Mouse (Mus musculus) forebrain, embryonic 15.5 days (tissue): ENCODE measurements at regions not wholly inside any gene's neighbourhood (a gene's known extent, or its start where the extent isn't known, plus 50 kb on each side); places are given as distances from the start of the nearest gene placed in this dataset.

Experiments used
- ATAC-seq: fragments of 200-750 bp; cut with Nextera tagmentation; replicated peaks from 2 replicates; pipeline ENCODE4 v1.8.0; 2017; ENCODE audit warnings: mild to moderate bottlenecking, moderate TSS enrichment, moderate library complexity
- H3K27ac ChIP-seq: fragments of 300-500 bp; sonication (generic); replicated peaks from 2 replicates; pipeline ENCODE4 v1.5.1; 2015; ENCODE audit warnings: mild to moderate bottlenecking, inconsistent platforms
- H3K27me3 ChIP-seq: fragments of 300-500 bp; sonication (generic); 2 replicates; pipeline ENCODE4 v1.6.1; 2015; ENCODE audit warnings: inconsistent platforms
- H3K36me3 ChIP-seq: fragments of 300-500 bp; sonication (generic); 2 replicates; pipeline ENCODE4 v1.6.1; 2015; ENCODE audit warnings: mild to moderate bottlenecking, inconsistent platforms
- H3K4me1 ChIP-seq: fragments of 300-500 bp; sonication (generic); 2 replicates; pipeline ENCODE4 v1.6.1; 2015; ENCODE audit warnings: inconsistent platforms
- H3K4me2 ChIP-seq: fragments of 300-500 bp; sonication (generic); replicated peaks from 2 replicates; pipeline ENCODE4 v1.6.1; 2015; ENCODE audit warnings: mild to moderate bottlenecking, inconsistent platforms
- H3K4me3 ChIP-seq: fragments of 300-500 bp; sonication (generic); 2 replicates; pipeline ENCODE4 v1.5.1; 2015; ENCODE audit warnings: mild to moderate bottlenecking, inconsistent platforms
- H3K9ac ChIP-seq: fragments of 300-500 bp; sonication (generic); replicated peaks from 2 replicates; pipeline ENCODE4 v1.6.1; 2015; ENCODE audit warnings: mild to moderate bottlenecking, inconsistent platforms
- H3K9me3 ChIP-seq: fragments of 300-500 bp; sonication (generic); 2 replicates; pipeline ENCODE4 v1.6.1; 2016; ENCODE audit warnings: inconsistent platforms
- WGBS: fragments of 180-500 bp; shearing (Covaris S2); methylation state at CpG from one replicate; pipeline ENCODE4 v1.1.7; 2015; ENCODE audit warnings: mixed read lengths; 5-methylcytosine and 5-hydroxymethylcytosine counted together

DNA sequence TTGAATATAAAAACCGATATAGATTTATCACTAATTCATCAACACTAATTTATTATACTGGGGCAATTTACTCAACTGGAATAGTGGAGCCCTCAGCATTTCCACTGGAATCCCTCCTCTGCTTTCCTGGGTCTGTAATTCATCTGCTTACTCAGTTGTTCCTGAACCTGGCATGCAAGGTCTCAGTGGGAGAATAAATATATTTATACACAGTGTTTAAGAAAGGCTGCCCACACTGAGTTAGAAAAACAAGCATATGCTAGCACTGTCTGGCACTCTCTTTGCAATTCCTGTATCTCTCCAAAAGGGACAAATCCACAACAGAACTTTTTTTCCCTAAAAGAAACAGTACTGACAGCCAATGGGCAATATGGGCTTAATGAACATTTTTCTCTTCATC lies 100.1 kb upstream of the Gm10192 start:
- no peaks in the 10 kb centered on the region for H3K9me3 ChIP-seq
- H3K27me3 ChIP-seq, result no peaks in the 10 kb centered on the region
- WGBS, result 53% methylated on average over 1 of the region's 1 CpGs
- peaks cover 38% of the 10 kb centered on the region for H3K4me1 ChIP-seq
- H3K27ac ChIP-seq, result no peak overlapping the region; the same call in 1 of the 2 replicates
- H3K9ac ChIP-seq, result no peak overlapping the region
- no peak overlapping the region for H3K4me3 ChIP-seq
- peak; percentile 21; the same call in 1 of the 2 replicates for ATAC-seq
- H3K36me3 ChIP-seq, result no peaks in the 10 kb centered on the region
- no peak overlapping the region for H3K4me2 ChIP-seq

- no peak overlapping the region for H3K4me3 ChIP-seq
- H3K27ac ChIP-seq, result no peak overlapping the region
- H3K9ac ChIP-seq, result no peak overlapping the region
- H3K27me3 ChIP-seq, result no peaks in the 10 kb centered on the region
- H3K4me1 ChIP-seq, result peaks cover 38% of the 10 kb centered on the region
- ATAC-seq, result peak; percentile 74
- H3K36me3 ChIP-seq, result no peaks in the 10 kb centered on the region
- H3K9me3 ChIP-seq, result no peaks in the 10 kb centered on the region
- 16% methylated on average over 3 of the region's 3 CpGs for WGBS
- H3K4me2 ChIP-seq, result no peak overlapping the region
Observed at GRCm38 (mm10) chr4:97282643-97283042, 99.7 kb upstream of the Gm10192 start.

- Histone ChIP-seq H3K4me1 (peaks cover 38% of the 10 kb centered on the region), H3K27me3 (no peaks in the 10 kb centered on the region), H3K4me2 (no peak overlapping the region), H3K36me3 (no peaks in the 10 kb centered on the region), H3K9me3 (no peaks in the 10 kb centered on the region), H3K4me3 (no peak overlapping the region), H3K9ac (no peak overlapping the region), H3K27ac (no peak overlapping the region)
- WGBS, result 17% methylated on average over 4 of the region's 4 CpGs
- peak; percentile 92 for ATAC-seq
Observed at GRCm38 (mm10) chr4:97281126-97281779, 98.3 kb upstream of the Gm10192 start.

DNA sequence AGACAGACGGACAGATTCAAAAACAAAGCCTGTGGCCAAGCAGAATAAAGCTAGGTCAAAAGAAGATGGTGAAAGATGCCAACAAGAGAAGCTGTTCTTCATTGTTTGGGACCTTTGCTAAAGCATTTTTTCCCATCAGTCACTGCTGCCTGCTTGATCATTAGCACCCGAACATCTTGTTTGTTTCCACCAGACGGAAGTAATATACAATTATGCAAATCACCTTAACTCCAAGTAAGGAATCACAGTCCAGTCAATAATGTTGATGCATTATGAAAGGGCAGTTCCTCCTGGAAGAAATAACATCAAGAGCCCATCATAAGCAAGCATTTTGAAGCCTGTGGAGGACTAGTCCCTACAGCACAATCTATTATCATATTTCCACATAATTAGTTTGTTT lies 97.7 kb upstream of the Gm10192 start:
- ATAC-seq, result peak; percentile 61
- Histone ChIP-seq H3K27me3 (no peaks in the 10 kb centered on the region), H3K4me2 (no peak overlapping the region), H3K36me3 (no peaks in the 10 kb centered on the region), H3K9ac (no peak overlapping the region), H3K4me3 (no peak overlapping the region), H3K4me1 (peaks cover 38% of the 10 kb centered on the region), H3K9me3 (no peaks in the 10 kb centered on the region), H3K27ac (no peak overlapping the region)
- WGBS, result 5% methylated on average over 3 of the region's 3 CpGs

DNA sequence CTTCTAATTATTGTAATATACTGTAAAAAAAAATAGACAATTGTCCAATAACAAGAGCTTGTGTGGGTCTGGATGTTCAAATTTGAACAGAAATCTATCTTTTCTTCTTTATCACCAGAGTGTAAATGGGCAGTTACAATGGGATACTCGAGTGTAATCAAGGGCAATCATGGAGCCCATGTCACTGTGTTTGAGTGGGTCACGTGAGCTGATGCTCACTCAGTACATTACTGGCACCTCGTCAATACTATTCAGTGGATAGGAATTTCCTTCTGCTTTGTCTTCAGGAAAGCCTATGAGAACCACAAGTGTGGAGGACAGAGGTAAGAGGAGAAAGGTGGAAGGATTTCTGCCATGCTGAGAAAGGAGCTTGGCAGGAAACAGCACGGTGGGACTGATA lies 54.0 kb upstream of the Gm10192 start:
- no peak overlapping the region for H3K4me3 ChIP-seq
- ATAC-seq, result 0 out of 2 replicates have a peak, but pooled peaks have one; percentile 17

DNA sequence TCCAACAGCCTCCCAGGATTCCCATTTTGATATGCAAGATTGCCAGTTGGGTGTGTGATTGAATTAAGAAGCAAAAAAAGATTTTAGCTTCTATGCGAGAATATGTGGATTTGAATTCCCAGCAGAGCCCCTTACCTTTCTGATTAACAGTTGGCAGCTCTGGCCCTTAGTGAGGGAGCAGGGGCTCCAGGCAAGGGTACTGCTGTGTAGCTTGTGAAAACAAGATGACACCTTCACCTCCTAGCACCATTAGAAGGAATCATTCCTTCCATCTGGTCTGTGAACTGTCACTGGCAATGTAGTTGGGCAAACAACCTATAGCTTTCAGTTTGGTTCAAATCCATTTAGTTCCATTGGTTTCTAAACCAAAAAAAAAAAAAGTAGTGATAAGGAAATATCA lies 53.4 kb upstream of the Gm10192 start:
- Histone ChIP-seq H3K4me1 (peaks cover 27% of the 10 kb centered on the region), H3K9me3 (no peaks in the 10 kb centered on the region), H3K9ac (no peak overlapping the region), H3K4me3 (no peak overlapping the region), H3K36me3 (no peaks in the 10 kb centered on the region), H3K27me3 (no peaks in the 10 kb centered on the region), H3K4me2 (no peak overlapping the region), H3K27ac (peak overlapping the region; percentile 78)
- ATAC-seq, result peak; percentile 83
- WGBS, result 14% methylated on average over 1 of the region's 1 CpGs

More for the DNA sequence above, 54.0 kb upstream of the Gm10192 start:
- Histone ChIP-seq H3K4me2 (no peak overlapping the region), H3K4me1 (peaks cover 27% of the 10 kb centered on the region), H3K27me3 (no peaks in the 10 kb centered on the region), H3K36me3 (no peaks in the 10 kb centered on the region), H3K9me3 (no peaks in the 10 kb centered on the region), H3K27ac (peak overlapping the region; percentile 78), H3K9ac (no peak overlapping the region)
- WGBS, result 34% methylated on average over 4 of the region's 4 CpGs

DNA sequence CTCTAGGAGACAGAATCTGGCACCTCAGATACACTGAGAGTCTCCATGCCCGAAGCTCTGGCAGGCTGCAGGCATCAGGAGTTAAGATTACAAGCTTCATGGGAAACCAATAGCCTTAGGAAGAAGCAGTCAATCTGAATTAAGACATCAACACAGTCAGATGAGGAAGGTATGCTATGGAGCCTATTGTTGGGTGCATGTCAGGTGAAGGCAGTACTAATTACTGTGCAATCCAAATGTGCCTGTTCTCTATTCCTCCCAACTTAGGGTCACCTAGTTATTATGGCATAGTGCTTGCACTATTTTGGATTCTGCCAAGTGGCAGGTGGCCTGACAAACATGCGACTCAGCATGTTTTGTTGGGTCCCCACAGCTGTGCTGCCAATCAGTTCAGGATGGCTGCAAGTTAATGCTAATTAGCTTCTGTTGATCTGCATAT lies 53.0 kb upstream of the Gm10192 start:
- peaks cover 27% of the 10 kb centered on the region for H3K4me1 ChIP-seq
- H3K4me2 ChIP-seq, result no peak overlapping the region
- H3K4me3 ChIP-seq, result no peak overlapping the region
- H3K27ac ChIP-seq, result peak overlapping the region; percentile 78
- no peak overlapping the region for H3K9ac ChIP-seq
- 16% methylated on average over 2 of the region's 2 CpGs for WGBS
- H3K36me3 ChIP-seq, result no peaks in the 10 kb centered on the region
- no peaks in the 10 kb centered on the region for H3K9me3 ChIP-seq
- no peaks in the 10 kb centered on the region for H3K27me3 ChIP-seq
- ATAC-seq, result peak; percentile 95
